Mouse (Mus musculus) MEL (cell line): ENCODE results near the gene Katnb1.

ENCODE experiments used
- CTCF ChIP-seq, 3 experiments: IDR thresholded peaks in 2 of 3; conservative IDR thresholded peaks in 1 of 3; 2 replicates each; pipeline ENCODE4 v1.5.1; 2011 to 2012; ENCODE audit warnings: low read length in 3 of 3, low read depth in 2 of 3, mild to moderate bottlenecking in 2 of 3, improper control_type of control experiment in 1 of 3, inconsistent platforms in 1 of 3, mixed read lengths in 1 of 3, moderate library complexity in 1 of 3; ENCODE audit not compliant: control insufficient read depth in 1 of 3, insufficient read depth in 1 of 3, poor library complexity in 1 of 3, severe bottlenecking in 1 of 3
- NELFE ChIP-seq: IDR thresholded peaks from 2 replicates; pipeline ENCODE4 v1.6.1; 2011; ENCODE audit warnings: low read depth, low read length, improper control_type of control experiment
- POLR2A ChIP-seq, 2 experiments: IDR thresholded peaks; 2 replicates each; pipeline ENCODE4 v1.6.1; 2011 to 2012; ENCODE audit warnings: low read length in 2 of 2, mild to moderate bottlenecking in 2 of 2, control low read depth in 1 of 2, improper control_type of control experiment in 1 of 2, low read depth in 1 of 2, moderate library complexity in 1 of 2; ENCODE audit not compliant: control insufficient read depth in 1 of 2, insufficient read depth in 1 of 2, poor library complexity in 1 of 2
- USF1 ChIP-seq: IDR thresholded peaks from 2 replicates; pipeline ENCODE4 v1.6.1; 2014; ENCODE audit warnings: low read depth, mild to moderate bottlenecking, inconsistent platforms, low read length, improper control_type of control experiment, moderate library complexity

GRCm38 (mm10) chr8:95143805-95144630 lies 63.0 kb downstream of the Katnb1 start:
- TF ChIP-seq USF1, result no peak
- TF ChIP-seq CTCF (IDR thresholded peaks at IDR 0.05 in 2 of 3, conservative IDR thresholded peaks at IDR 0.05 in 1 of 3; ENCODE audit: control insufficient read depth in 1 of 3, insufficient read depth in 1 of 3, low read depth in 2 of 3, low read length in 3 of 3, poor library complexity in 1 of 3, severe bottlenecking in 1 of 3), result no peak
- no peak for TF ChIP-seq POLR2A (IDR thresholded peaks at IDR 0.05; ENCODE audit: control insufficient read depth in 1 of 2, insufficient read depth in 1 of 2, low read depth in 1 of 2, low read length in 2 of 2, poor library complexity in 1 of 2)
- TF ChIP-seq NELFE, result no peak
